Mouse (Mus musculus) urinary bladder, postnatal 10 days (tissue): Measurements from ENCODE around the gene Snrk.
"Not testable (repeated sequence)": the region's sequence is repeated elsewhere in the genome, so short reads cannot be mapped to it uniquely, and the experiment has no call there.

Experiments used
- DNase-seq: peaks from one replicate; pipeline ENCODE4 v3.0.0; 2022; ENCODE audit warnings: low spot score

Gene Snrk

DNA sequence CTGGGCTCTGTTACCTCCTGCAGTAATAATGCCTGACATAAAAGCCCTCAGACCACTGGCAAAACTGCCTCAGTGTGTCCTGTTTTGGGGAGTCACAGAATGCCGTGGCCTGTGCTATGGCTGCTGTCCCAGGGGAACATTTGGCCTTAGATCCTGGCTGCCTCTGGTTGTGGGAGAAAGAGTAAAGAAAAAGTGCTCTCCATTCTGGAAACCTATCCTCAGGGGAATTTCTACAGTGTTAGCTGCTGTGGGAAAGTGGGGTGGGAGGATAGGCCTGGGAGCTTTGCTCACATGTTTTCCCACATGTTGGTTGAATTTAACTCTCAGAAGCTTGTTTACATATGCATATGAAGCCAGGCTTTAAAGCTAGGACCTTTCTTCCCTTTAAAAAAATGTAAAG is 26.2 kb downstream of the Snrk start:
- DNase-seq = no peak

DNA sequence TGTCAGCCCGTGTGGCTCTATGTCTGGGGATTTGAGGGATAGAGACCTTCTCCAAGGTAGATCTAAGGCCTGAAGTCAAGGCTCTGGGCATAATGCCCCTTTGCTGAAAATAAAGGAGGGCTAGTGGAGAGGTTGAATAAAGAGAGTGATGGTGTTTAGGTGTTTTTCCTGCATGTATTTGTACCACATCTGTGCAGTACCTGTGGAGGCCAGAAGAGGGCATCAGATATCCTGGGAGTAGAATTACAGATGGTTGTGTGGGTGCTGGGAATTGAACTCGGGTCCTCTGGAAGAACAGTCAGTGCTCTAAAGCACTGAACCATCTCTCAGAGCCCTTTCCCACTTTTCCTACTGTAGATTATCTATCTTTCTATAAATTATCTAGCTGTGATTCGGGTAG is 27.7 kb downstream of the Snrk start:
- no peak for DNase-seq

DNA sequence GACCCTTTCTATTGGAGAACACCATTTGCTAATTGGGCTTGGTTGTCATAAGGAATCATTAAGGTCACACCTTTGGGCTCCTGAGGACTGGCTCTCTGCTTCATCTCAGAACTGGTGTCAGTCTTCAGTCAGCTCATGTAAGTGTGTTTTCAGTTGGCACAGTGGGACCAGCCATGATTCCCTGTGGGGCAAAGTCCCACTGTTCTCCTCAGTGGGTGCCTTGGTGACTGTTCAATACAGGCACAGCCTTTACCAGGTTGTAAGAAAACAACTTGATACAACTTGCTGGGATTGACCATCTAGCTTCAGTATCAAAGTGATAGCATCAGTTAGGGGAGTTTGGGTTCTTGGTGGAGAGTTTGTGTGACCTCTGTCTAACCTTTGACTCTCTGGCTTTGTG is 28.6 kb downstream of the Snrk start:
- no peak for DNase-seq

DNA sequence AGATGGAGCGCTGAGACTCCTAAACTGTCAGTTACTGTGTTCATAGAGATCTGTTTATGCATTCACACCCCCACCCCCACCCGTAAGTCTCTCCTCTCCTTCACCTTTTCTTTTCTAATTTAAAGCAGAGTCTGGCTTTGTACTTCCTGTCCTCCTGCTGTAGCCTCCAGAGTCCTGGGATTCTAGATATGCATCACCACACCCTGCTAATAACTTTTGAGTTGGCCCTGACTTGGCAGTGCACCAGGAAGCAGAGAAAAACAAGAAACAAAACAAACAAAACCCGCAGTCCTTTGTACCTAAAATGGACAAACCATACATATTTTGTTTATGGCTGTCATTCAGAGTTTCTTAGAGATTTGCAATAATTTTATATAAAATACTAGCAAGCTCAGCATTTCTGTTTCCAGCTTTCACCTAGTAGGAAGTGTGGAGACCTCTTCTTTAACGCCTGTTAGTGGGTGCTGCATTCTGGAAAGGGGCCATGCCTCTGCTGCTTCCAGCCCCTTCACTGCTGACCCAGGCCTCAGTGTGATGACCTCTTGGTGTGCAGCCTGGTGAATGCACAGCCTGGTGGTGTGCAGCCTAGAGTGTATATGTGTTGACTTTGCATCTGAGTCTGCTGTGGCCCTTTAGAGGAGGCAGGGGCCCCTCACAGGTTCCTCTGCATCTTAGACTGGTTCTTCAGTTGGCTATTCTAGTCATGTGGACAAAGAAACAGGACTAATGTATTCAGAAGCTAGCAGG is 29.2 kb downstream of the Snrk start:
- no peak for DNase-seq

GRCm38 (mm10) chr9:122148356-122148755 is 31.3 kb downstream of the Snrk start:
- DNase-seq = no peak

DNA sequence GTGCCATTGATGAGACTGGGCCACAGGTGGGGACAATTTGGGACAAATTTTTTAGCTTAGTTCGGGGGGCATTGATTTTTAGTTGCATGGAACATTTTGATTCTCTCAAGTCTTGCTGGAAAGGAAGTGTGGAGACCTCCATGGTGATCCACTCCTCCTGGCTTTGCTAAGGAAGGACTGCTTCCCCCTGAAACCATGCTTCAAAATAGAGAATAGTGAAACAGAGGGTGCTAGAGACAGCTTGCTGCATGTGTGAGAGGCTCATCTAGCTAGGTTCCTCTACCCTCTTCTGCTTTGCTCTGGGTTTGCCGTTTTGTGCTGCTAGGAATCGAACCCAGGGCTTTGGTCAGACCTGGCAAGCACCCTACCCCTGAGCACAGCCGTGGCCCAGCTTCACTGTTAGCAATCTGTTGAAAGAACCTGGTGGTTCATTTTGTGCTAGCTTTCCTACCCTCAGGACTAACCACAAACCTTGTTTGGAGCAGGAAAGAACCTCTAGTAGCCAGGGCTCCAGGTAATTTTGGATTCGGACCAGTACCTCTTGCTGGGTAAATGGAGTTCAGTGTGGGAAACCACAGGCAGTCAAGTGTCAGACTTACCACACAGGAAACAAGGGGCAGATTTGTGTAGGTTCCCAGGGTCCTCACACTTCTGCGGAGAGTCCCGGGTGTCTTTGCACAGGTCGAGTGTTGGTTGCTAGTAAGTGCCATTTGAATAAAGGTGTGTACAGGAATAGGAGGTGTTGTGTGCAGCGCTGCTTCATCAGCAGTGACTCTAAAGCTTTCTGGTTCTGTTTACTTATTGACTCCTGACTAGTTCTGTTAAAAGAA is 33.1 kb downstream of the Snrk start:
- no peak for DNase-seq

DNA sequence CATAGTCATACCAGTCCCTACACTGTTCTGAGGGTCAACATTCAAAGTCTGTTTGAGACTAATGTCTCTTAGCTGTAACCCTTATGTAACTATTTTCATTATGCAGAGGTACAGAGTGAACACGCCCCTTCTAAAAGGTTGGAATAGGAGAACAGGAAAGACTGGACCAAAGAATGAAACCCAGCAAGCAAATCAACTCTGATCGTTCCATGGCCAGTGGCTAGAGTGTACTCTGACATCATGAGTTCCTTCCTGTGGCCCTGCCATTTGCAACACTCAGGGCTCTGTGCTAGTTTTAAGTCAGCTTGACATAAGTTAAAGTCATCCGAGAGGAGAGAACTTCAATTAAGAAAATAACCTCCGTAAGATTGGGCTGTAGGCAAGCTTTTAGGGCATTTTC is 35.0 kb downstream of the Snrk start:
- no peak for DNase-seq

- DNase-seq = no peak
Observed at GRCm38 (mm10) chr9:122152501-122152900, 35.4 kb downstream of the Snrk start.

DNA sequence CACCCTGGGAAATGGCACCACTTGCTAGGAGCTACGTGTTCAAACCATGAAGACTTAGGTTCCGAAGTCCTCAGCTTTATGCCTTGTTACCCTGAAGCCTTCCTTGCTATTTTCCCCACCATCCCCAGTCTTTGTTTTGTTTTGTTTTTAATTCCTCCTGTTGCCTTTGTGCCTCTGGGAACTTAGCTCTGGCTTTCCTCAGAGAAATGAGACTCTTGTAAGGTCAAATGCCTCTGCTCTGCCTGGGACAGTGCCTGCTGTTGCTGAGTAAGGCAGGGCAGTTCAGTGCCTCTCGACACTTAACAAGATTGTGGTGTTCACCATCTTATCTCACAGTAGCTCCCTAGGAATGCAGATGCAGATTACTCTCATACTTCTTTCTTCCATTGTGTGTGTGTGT is 36.4 kb downstream of the Snrk start:
- DNase-seq = no peak

GRCm38 (mm10) chr9:122155193-122155592 is 38.1 kb downstream of the Snrk start:
- no peak for DNase-seq

- DNase-seq = no peak
Observed at GRCm38 (mm10) chr9:122156389-122157078, 39.5 kb downstream of the Snrk start.

DNA sequence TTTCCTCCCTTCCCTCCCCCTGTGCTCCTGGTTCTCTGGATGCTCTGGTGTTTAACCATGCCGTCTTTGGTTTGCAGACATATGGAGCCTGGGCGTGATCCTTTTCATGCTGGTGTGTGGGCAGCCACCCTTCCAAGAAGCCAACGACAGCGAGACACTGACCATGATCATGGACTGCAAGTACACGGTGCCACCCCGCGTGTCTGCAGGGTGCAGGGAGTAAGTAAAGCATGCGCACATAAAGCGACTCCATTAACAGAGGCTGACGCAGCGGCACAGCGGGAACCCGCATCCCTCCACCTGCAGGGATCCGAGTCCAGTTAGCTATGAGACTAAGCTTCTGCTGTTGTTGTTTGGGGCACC is 40.0 kb downstream of the Snrk start:
- DNase-seq = no peak

- no peak for DNase-seq
Observed at GRCm38 (mm10) chr9:122164535-122164934, 47.5 kb downstream of the Snrk start.

GRCm38 (mm10) chr9:122167719-122168118 is 50.7 kb downstream of the Snrk start:
- DNase-seq = not testable (repeated sequence)

GRCm38 (mm10) chr9:122169901-122170300 is 52.8 kb downstream of the Snrk start:
- no peak for DNase-seq

GRCm38 (mm10) chr9:122172612-122173186 is 55.6 kb downstream of the Snrk start:
- no peak for DNase-seq

- no peak for DNase-seq
Observed at GRCm38 (mm10) chr9:122173405-122174233, 56.6 kb downstream of the Snrk start.

GRCm38 (mm10) chr9:122174723-122175122 is 57.7 kb downstream of the Snrk start:
- DNase-seq = no peak

DNA sequence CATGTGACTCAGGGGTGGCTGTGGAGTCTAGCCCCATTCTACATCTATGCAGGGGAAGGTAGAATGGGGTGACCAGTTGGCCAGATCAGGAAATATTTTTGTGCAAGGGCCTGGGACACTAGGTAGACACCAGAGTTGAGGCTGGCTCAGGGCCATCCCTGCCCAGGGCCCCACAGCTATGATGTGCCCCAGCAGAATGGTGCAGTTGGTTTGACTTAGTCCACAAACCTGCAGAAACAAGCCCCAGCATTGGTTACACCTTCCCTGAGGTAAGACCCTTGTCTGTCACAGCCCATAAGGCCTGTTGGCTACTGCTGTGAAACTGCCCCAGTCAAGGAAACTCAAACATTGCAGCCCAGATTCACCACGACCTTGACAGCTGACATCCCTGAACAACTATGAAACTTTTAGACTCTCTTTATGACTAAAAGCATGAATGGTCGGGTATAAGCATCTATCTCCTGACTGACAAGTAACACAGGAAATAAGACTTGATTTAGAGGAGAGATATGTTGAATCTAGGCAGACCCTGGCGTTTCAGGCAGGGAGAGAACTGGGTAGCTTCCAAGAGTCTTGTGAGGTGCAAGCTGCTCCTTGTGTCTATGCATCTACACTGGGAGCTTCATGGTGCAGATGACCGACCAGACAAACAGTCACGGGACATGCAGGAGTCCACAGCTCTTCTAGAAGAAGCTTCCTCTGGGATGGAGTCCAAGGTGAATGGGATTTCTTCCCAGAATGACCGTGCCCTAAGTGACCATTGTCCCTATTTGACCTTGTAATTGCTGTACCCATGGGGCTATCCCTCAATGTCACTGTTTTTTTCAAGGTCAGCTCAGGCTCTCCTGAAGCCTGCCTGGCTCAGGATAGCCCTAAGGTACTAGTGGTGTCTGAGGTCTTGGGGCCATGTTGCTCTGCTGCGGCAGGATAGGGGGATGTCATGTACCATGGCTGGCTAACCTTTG is 60.5 kb downstream of the Snrk start:
- DNase-seq = no peak

GRCm38 (mm10) chr9:122178427-122178826 is 61.4 kb downstream of the Snrk start:
- no peak for DNase-seq
